Mouse (Mus musculus) C3H10T1/2 (cell line): Measurements from ENCODE around the gene H2bfm. TPM values are rescaled to one million over a fixed set of nuclear protein-coding genes. Genes with fewer than 3 reads are reported as not detected.

Experiments used
- polyA plus RNA-seq, 2 experiments: library from polyadenylated mRNA; unstranded; fragments of >200 nt; fragmentation: generic; extraction: Trizol; gene quantifications; one replicate each; pipeline ENCODE4 v1.2.1; 2012; ENCODE audit warnings: missing spikeins in 2 of 2

Gene H2bfm
- polyA plus RNA-seq, result not detected

DNA sequence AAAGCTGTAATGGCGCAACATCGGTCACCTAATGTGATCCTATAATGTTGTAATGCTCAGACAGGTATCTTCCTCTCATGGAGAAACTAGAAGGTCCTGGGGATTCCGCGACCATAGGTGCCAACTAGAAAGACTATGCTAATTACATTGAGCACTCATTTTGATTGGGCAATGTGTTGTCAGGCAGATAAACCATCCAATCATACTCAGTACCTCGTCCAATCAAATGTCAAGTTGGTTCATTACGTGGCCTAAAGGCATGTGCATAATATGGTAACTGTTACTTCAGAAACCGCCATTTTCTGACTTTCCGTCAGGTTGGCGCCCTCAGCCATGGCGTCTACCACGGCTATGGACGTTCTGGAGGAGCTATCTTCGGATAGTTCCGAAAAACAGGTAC, at the start of gene H2bfm:
H2bfm (plus strand) TSS at position 295 of the 400 bp plus-strand sequence.

DNA sequence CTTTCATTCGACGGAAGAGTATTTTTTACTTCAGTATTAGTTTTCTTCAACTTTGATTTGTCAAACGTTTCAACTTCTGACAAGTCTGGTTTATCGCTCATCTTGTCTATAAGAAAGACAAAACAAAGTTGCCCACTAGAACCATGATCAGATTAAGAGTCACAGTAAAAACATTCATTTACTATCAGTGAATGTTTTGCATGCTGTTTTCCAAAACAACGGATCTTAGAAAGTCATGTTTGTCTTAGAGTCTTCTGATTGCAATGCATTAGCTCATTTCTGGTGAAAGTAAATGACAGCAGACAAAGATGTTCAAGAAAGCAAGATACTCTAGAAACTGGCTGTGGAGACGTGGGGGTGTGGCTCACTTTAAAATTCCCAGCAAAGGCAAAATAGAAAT, 48.3 kb downstream of the H2bfm start, which contains the start of gene Tmsb15b2:
Tmsb15b2 (minus strand) TSS at position 101 of the 400 bp plus-strand sequence.

DNA sequence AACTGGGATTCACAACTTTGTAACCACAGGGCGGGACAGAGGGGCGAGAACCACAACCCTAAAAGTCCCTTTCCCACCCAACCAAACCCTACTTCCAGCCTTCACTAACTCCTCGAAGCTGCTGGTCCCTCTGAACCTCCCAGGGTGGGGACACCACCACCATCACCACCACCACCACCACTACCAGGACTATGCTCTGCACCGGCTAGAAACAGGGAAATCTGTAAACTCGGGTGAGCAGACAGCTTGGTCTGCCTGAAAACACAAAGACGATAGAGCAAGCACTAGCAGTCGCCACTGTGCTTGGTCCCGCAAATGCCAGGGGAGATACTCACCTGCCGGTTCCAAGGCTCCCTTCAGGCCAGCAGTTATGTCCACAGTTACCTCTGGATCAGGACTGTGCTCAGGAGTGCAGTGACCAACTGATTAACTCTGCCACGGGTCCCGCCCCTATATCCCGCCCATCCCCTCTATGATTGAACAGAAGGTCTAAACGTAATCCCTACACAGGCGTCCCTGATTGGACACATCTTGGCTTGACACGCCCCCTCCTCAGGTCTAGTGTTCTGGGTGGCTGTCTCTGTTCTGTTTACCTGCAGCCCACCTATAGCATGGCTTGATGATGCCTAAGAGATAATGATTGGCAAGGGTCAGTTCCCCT, 49.4 kb downstream of the H2bfm start, which contains the start of the genes Tmsb15l and Tmsb15b1:
Tmsb15l (minus strand) TSS at position 446 of the 661 bp plus-strand sequence.
Tmsb15b1 (minus strand) TSS at position 451 of the 661 bp plus-strand sequence.

Other genes starting within 250 kb of the H2bfm start
- 1 to 10 TPM in 1 of 2 experiments, under 1 TPM in 1; 0.09 to 1.4 TPM for gene Tceal1, start 219.3 kb upstream of the H2bfm start, polyA plus RNA-seq
- 100 to 1,000 TPM in 1 of 2 experiments, 10 to 100 TPM in 1; 22.8 to 196 TPM for gene Morf4l2, start 183.6 kb upstream of the H2bfm start, polyA plus RNA-seq
- gene Glra4, start 147.2 kb upstream of the H2bfm start, polyA plus RNA-seq, result not detected
- gene Plp1, start 104.7 kb upstream of the H2bfm start, polyA plus RNA-seq, result under 1 TPM; 0.01 to 0.58 TPM
- not detected for gene Rab9b, start 58.6 kb upstream of the H2bfm start, polyA plus RNA-seq
- 1 to 10 TPM in 1 of 2 experiments, not detected in 1; 1.5 TPM for gene Tmsb15b2, start 48.2 kb downstream of the H2bfm start, polyA plus RNA-seq
- under 1 TPM in 1 of 2 experiments, not detected in 1; 0.28 TPM for gene Tmsb15l, start 49.5 kb downstream of the H2bfm start, polyA plus RNA-seq
- gene Tmsb15b1, start 49.5 kb downstream of the H2bfm start, polyA plus RNA-seq, result under 1 TPM in 1 of 2 experiments, not detected in 1; 0.42 TPM
- under 1 TPM in 1 of 2 experiments, not detected in 1; 0.02 TPM for gene Zcchc18, start 65.8 kb downstream of the H2bfm start, polyA plus RNA-seq
- gene Slc25a53, start 111.0 kb downstream of the H2bfm start, polyA plus RNA-seq, result 1 to 10 TPM in 1 of 2 experiments, under 1 TPM in 1; 0.11 to 4.2 TPM
- under 1 TPM; 0.02 to 0.30 TPM for gene Fam199x, start 122.3 kb downstream of the H2bfm start, polyA plus RNA-seq
- gene Esx1, start 194.8 kb downstream of the H2bfm start, polyA plus RNA-seq, result 1 to 10 TPM; 1.1 to 1.7 TPM